Mouse (Mus musculus) limb, embryonic 14.5 days (tissue): ENCODE data around the gene Bcl2l12. TPM values are rescaled to one million over a fixed set of nuclear protein-coding genes. Genes with fewer than 3 reads are reported as not detected.

Source experiments
- ATAC-seq: fragments of 200-750 bp; cut with Nextera tagmentation; 2 replicates; pipeline ENCODE4 v1.8.0; 2017; ENCODE audit warnings: low read depth, moderate number of reproducible peaks, moderate TSS enrichment; ENCODE audit not compliant: low FRiP score
- DNase-seq: peaks from one replicate; pipeline ENCODE4 v3.0.0-alpha.2; 2015; ENCODE audit warnings: low spot score
- H3K27ac ChIP-seq: fragments of 300-500 bp; sonication (generic); replicated peaks from 2 replicates; pipeline ENCODE4 v1.5.1; 2014; ENCODE audit warnings: low read depth, mild to moderate bottlenecking, low read length, moderate library complexity, mixed read lengths
- H3K27me3 ChIP-seq: fragments of 300-500 bp; sonication (generic); 2 replicates; pipeline ENCODE4 v1.6.1; 2014; ENCODE audit warnings: low read length, mixed read lengths; ENCODE audit not compliant: control insufficient read depth, insufficient read depth
- H3K36me3 ChIP-seq: fragments of 300-500 bp; sonication (generic); 2 replicates; pipeline ENCODE4 v1.6.1; 2014; ENCODE audit warnings: mild to moderate bottlenecking, low read length, moderate library complexity, mixed read lengths; ENCODE audit not compliant: control insufficient read depth, insufficient read depth
- H3K4me1 ChIP-seq: fragments of 300-500 bp; sonication (generic); 2 replicates; pipeline ENCODE4 v1.6.1; 2014; ENCODE audit warnings: antibody characterized with exemption, low read length, mixed read lengths; ENCODE audit not compliant: control insufficient read depth, insufficient read depth
- H3K4me2 ChIP-seq: fragments of 300-500 bp; sonication (generic); replicated peaks from 2 replicates; pipeline ENCODE4 v1.6.1; 2014; ENCODE audit warnings: low read depth, mild to moderate bottlenecking, low read length, moderate library complexity; ENCODE audit not compliant: severe bottlenecking
- H3K4me3 ChIP-seq: fragments of 300-500 bp; sonication (generic); replicated peaks from 2 replicates; pipeline ENCODE4 v1.5.1; 2014; ENCODE audit warnings: low read length
- H3K9ac ChIP-seq: fragments of 300-500 bp; sonication (generic); 2 replicates; pipeline ENCODE4 v1.6.1; 2014; ENCODE audit warnings: mild to moderate bottlenecking, low read depth, low read length, moderate library complexity; ENCODE audit not compliant: severe bottlenecking
- H3K9me3 ChIP-seq: fragments of 300-500 bp; sonication (generic); 2 replicates; pipeline ENCODE4 v1.6.1; 2016; ENCODE audit warnings: low read length; ENCODE audit not compliant: control insufficient read depth
- POLR2A ChIP-seq: fragments of 200-500 bp; IDR thresholded peaks from 2 replicates; pipeline ENCODE4 v1.8.0; 2012; ENCODE audit warnings: inconsistent platforms, mild to moderate bottlenecking, moderate library complexity, borderline replicate concordance; ENCODE audit not compliant: insufficient read depth, insufficient read length; ENCODE audit errors: extremely low read depth
- WGBS: fragments of 180-500 bp; shearing (Covaris S2); extraction: QIAGEN DNeasy Blood & Tissue Kit; methylation state at CpG from one replicate; pipeline ENCODE4 v1.1.7; 2014; 5-methylcytosine and 5-hydroxymethylcytosine counted together
- polyA plus RNA-seq, 2 experiments: library from polyadenylated mRNA; depleted of rRNA in 1 of 2; stranded (reverse) in 1 of 2; unstranded in 1 of 2; fragments of >200 nt; fragmentation: Nextera tagmentation in 1 of 2; extraction: Ambion mirVana in 1 of 2; gene quantifications; 2 replicates each; pipeline versions ENCODE4 v1.2.1 to v1.2.3; 2012 to 2014

Bcl2l12 gene
- polyA plus RNA-seq (2012; rRNA removed), result 81.3 and 104 TPM in 2 replicates
- 54.9 and 62.9 TPM in 2 replicates for polyA plus RNA-seq (2014; fragmentation: Nextera tagmentation; extraction: Ambion mirVana)

GRCm38 (mm10) chr7:44998501-44998955 lies at the start of gene Bcl2l12:
Gene Bcl2l12, minus strand, starts transcription at chr7:44998712.
- WGBS, result 1% methylated on average over 18 of the region's 18 CpGs
- H3K27me3 ChIP-seq, result no peaks in the 10 kb centered on the region
- ATAC-seq (no peak), DNase-seq (peak; percentile 44)
- H3K9me3 ChIP-seq, result no peaks in the 10 kb centered on the region
- H3K27ac ChIP-seq, result peak within 1 kb of the TSS; percentile 81
- H3K9ac ChIP-seq, result peak within 1 kb of the TSS; percentile 70
- peaks cover 15% of the 10 kb centered on the region for H3K4me1 ChIP-seq
- peak within 1 kb of the TSS; percentile 68 for H3K4me3 ChIP-seq
- peak within 1 kb of the TSS; percentile 60 for H3K4me2 ChIP-seq
- H3K36me3 ChIP-seq, result peaks cover 65% of the 10 kb centered on the region
- no peak for TF ChIP-seq POLR2A

GRCm38 (mm10) chr7:45047491-45047890 lies 49.0 kb upstream of the Bcl2l12 start:
- Histone ChIP-seq H3K9me3 (no peaks in the 10 kb centered on the region), H3K9ac (no peak overlapping the region), H3K4me1 (peaks cover 7% of the 10 kb centered on the region; the same call in 1 of the 2 replicates), H3K27ac (no peak overlapping the region), H3K27me3 (no peaks in the 10 kb centered on the region), H3K4me3 (no peak overlapping the region), H3K4me2 (no peak overlapping the region), H3K36me3 (peaks cover 83% of the 10 kb centered on the region)
- DNase-seq (no peak), ATAC-seq (no peak)
- 96% methylated on average over 14 of the region's 14 CpGs for WGBS
- TF ChIP-seq POLR2A, result no peak

- no peak overlapping the region for H3K9ac ChIP-seq
- ATAC-seq (no peak), DNase-seq (no peak)
- H3K27ac ChIP-seq, result no peak overlapping the region
- H3K36me3 ChIP-seq, result peaks cover 89% of the 10 kb centered on the region
- H3K4me3 ChIP-seq, result no peak overlapping the region
- no peaks in the 10 kb centered on the region for H3K9me3 ChIP-seq
- no peak overlapping the region for H3K4me2 ChIP-seq
- H3K4me1 ChIP-seq, result peaks cover 7% of the 10 kb centered on the region; the same call in 1 of the 2 replicates
- 95% methylated on average over 18 of the region's 26 CpGs for WGBS
- no peak for TF ChIP-seq POLR2A
- H3K27me3 ChIP-seq, result no peaks in the 10 kb centered on the region
Measured at GRCm38 (mm10) chr7:45046853-45047350, 48.4 kb upstream of the Bcl2l12 start.

GRCm38 (mm10) chr7:45045741-45046140 lies 47.2 kb upstream of the Bcl2l12 start:
- TF ChIP-seq POLR2A, result no peak
- H3K27ac ChIP-seq, result no peak overlapping the region
- H3K4me3 ChIP-seq, result no peak overlapping the region
- no peak overlapping the region for H3K4me2 ChIP-seq
- H3K36me3 ChIP-seq, result peaks cover 100% of the 10 kb centered on the region
- 0 out of 2 replicates have a peak, but pooled peaks cover 3% of the 10 kb centered on the region for H3K4me1 ChIP-seq
- no peaks in the 10 kb centered on the region for H3K9me3 ChIP-seq
- no peaks in the 10 kb centered on the region for H3K27me3 ChIP-seq
- ATAC-seq, result no peak
- WGBS, result 93% methylated on average over 22 of the region's 22 CpGs
- no peak for DNase-seq
- no peak overlapping the region for H3K9ac ChIP-seq

- no peak overlapping the region for H3K9ac ChIP-seq
- H3K4me1 ChIP-seq, result no peaks in the 10 kb centered on the region
- TF ChIP-seq POLR2A, result no peak
- ATAC-seq (no peak), DNase-seq (no peak)
- H3K4me2 ChIP-seq, result no peak overlapping the region
- H3K27ac ChIP-seq, result no peak overlapping the region
- no peaks in the 10 kb centered on the region for H3K9me3 ChIP-seq
- H3K4me3 ChIP-seq, result no peak overlapping the region
- 97% methylated on average over 14 of the region's 14 CpGs for WGBS
- no peaks in the 10 kb centered on the region for H3K27me3 ChIP-seq
- peaks cover 99% of the 10 kb centered on the region for H3K36me3 ChIP-seq
Measured at GRCm38 (mm10) chr7:45043307-45043706, 44.8 kb upstream of the Bcl2l12 start.

GRCm38 (mm10) chr7:45040851-45041250 lies 42.3 kb upstream of the Bcl2l12 start:
- Histone ChIP-seq H3K27me3 (no peaks in the 10 kb centered on the region), H3K36me3 (peaks cover 99% of the 10 kb centered on the region), H3K4me3 (no peak overlapping the region), H3K27ac (no peak overlapping the region), H3K9me3 (no peaks in the 10 kb centered on the region), H3K4me1 (no peaks in the 10 kb centered on the region), H3K9ac (no peak overlapping the region), H3K4me2 (no peak overlapping the region)
- WGBS, result 92% methylated on average over 9 of the region's 9 CpGs
- ATAC-seq (no peak), DNase-seq (no peak)
- TF ChIP-seq POLR2A, result no peak
